Mouse (Mus musculus): ENCODE results near the gene Mdk. TPM values are rescaled to one million over a fixed set of nuclear protein-coding genes. Genes with fewer than 3 reads are reported as not detected.

The Mdk gene
- polyA plus RNA-seq, 1 experiment: 59.2 TPM

GRCm38 (mm10) chr2:91934826-91935525, 2.9 kb upstream of the Mdk start:
- peaks cover 94% of the 10 kb centered on the region for H3K4me1 ChIP-seq
- TF ChIP-seq GATA1 (IDR thresholded peaks at IDR 0.05; ENCODE audit: borderline replicate concordance, low read length) (no peak), FLI1 (IDR thresholded peaks at IDR 0.05; ENCODE audit: low read length) (no peak)
- no peaks in the 10 kb centered on the region for H3K9me3 ChIP-seq
- no peak overlapping the region for H3K4me3 ChIP-seq (replicated peaks)
- H3K27me3 ChIP-seq (replicated peaks): no peaks in the 10 kb centered on the region
- peaks cover 100% of the 10 kb centered on the region for H3K36me3 ChIP-seq (replicated peaks; ENCODE audit: low read length)

- Histone ChIP-seq H3K4me3 (replicated peaks) (peak overlapping the region; percentile 65), H3K36me3 (replicated peaks; ENCODE audit: low read length) (peaks cover 100% of the 10 kb centered on the region), H3K4me1 (peaks cover 86% of the 10 kb centered on the region)
Measured at GRCm38 (mm10) chr2:91934016-91934415, 1.9 kb upstream of the Mdk start.

GRCm38 (mm10) chr2:91933471-91933870, 1.4 kb upstream of the Mdk start:
- TF ChIP-seq FLI1 (IDR thresholded peaks at IDR 0.05; ENCODE audit: low read length) (no peak), GATA1 (IDR thresholded peaks at IDR 0.05; ENCODE audit: borderline replicate concordance, low read length) (no peak)
- no peaks in the 10 kb centered on the region for H3K27me3 ChIP-seq (replicated peaks)
- H3K9me3 ChIP-seq: no peaks in the 10 kb centered on the region
- peaks cover 100% of the 10 kb centered on the region for H3K36me3 ChIP-seq (replicated peaks; ENCODE audit: low read length)
- H3K4me1 ChIP-seq: peaks cover 86% of the 10 kb centered on the region
- H3K4me3 ChIP-seq (replicated peaks): no peak overlapping the region

More at GRCm38 (mm10) chr2:91934016-91934415, 1.9 kb upstream of the Mdk start:
- no peaks in the 10 kb centered on the region for H3K9me3 ChIP-seq
- no peaks in the 10 kb centered on the region for H3K27me3 ChIP-seq (replicated peaks)
- TF ChIP-seq GATA1 (IDR thresholded peaks at IDR 0.05; ENCODE audit: borderline replicate concordance, low read length) (no peak), FLI1 (IDR thresholded peaks at IDR 0.05; ENCODE audit: low read length) (no peak)

- H3K4me1 ChIP-seq: peaks cover 86% of the 10 kb centered on the region
- H3K9me3 ChIP-seq: no peaks in the 10 kb centered on the region
- TF ChIP-seq GATA1 (IDR thresholded peaks at IDR 0.05; ENCODE audit: borderline replicate concordance, low read length) (no peak), FLI1 (IDR thresholded peaks at IDR 0.05; ENCODE audit: low read length) (no peak)
- no peak overlapping the region for H3K4me3 ChIP-seq (replicated peaks)
- no peaks in the 10 kb centered on the region for H3K27me3 ChIP-seq (replicated peaks)
- peaks cover 97% of the 10 kb centered on the region for H3K36me3 ChIP-seq (replicated peaks; ENCODE audit: low read length)
Measured at GRCm38 (mm10) chr2:91932737-91933350, 747 bp upstream of the Mdk start.

DNA sequence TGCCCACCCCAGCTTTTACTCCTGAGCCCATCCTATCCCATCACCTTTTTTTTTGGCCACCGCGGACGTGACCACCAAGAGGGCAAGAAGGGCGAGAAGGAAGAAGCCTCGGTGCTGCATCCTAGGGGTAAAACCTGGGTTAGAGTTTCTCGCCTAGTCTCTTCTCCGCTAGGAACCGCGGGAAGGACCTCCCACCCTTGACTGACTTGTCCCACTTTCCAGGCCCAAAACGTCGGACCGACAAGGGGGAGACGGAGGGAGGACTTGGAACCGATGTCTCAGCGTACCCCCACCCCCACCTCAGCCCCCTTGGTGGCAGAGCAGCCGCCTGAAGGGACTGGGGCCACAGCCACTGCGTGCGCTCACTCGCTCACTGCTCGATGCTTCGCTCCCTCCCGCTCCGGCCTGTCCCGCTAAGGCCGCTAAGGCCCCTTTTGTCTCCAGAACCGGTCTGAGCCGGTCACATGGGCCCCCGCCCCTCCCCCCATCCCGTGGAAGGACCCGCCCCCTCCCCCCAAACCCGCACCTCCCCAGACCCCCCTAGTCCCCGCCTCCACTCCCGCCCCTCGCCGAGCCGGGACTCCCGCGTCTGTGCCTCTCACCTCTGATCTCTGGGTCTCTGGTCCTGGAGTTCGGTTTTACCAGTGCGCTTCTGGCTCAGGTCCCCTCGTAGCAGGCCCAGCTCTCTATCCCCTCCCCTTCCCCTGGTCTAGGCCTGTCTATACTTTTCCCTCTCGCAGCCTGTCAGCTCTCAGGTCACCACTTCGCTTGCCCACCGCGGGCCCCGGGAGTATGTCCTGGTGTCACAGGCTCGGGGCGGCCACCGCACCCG, 553 bp downstream of the Mdk start:
- peaks cover 86% of the 10 kb centered on the region for H3K4me1 ChIP-seq
- no peak for TF ChIP-seq GATA1 (IDR thresholded peaks at IDR 0.05; ENCODE audit: borderline replicate concordance, low read length)
- TF ChIP-seq FLI1 (IDR thresholded peaks at IDR 0.05; ENCODE audit: low read length): no peak
- peaks cover 84% of the 10 kb centered on the region for H3K36me3 ChIP-seq (replicated peaks; ENCODE audit: low read length)
- no peak overlapping the region for H3K4me3 ChIP-seq (replicated peaks)
- peaks cover 2% of the 10 kb centered on the region for H3K27me3 ChIP-seq (replicated peaks)
- no peaks in the 10 kb centered on the region for H3K9me3 ChIP-seq

DNA sequence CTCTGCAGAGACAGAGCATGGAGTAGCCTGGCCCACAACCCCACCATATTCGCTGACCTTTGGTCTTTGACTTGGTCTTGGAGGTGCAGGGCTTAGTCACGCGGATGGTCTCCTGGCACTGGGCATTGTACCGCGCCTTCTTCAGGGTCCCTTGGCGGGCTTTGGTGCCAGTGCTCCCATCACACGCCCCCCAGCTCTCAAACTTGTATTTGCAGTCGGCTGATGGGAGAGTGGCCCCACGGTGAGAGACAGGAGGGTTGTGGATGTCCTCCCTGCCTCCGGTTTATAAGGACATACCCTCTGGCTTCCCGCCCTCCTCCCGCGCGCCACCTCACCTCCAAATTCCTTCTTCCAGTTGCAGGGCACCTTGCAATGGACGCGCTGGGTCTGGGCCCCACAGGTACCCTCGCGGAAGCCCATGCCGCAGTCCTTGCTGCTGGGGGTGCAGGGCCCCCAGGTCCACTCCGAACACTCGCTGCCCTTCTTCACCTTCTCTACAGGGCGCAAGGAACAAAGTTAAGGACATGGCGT, 1.3 kb downstream of the Mdk start:
- Histone ChIP-seq H3K4me1 (peaks cover 85% of the 10 kb centered on the region), H3K36me3 (replicated peaks; ENCODE audit: low read length) (peaks cover 77% of the 10 kb centered on the region), H3K27me3 (replicated peaks) (peaks cover 6% of the 10 kb centered on the region), H3K9me3 (no peaks in the 10 kb centered on the region), H3K4me3 (replicated peaks) (no peak overlapping the region)
- TF ChIP-seq FLI1 (IDR thresholded peaks at IDR 0.05; ENCODE audit: low read length) (no peak), GATA1 (IDR thresholded peaks at IDR 0.05; ENCODE audit: borderline replicate concordance, low read length) (no peak)

GRCm38 (mm10) chr2:91929936-91930335, 2.2 kb downstream of the Mdk start:
- peaks cover 68% of the 10 kb centered on the region for H3K36me3 ChIP-seq (replicated peaks; ENCODE audit: low read length)
- H3K4me1 ChIP-seq: peaks cover 83% of the 10 kb centered on the region
- no peaks in the 10 kb centered on the region for H3K9me3 ChIP-seq
- H3K4me3 ChIP-seq (replicated peaks): no peak overlapping the region
- no peak for TF ChIP-seq FLI1 (IDR thresholded peaks at IDR 0.05; ENCODE audit: low read length)
- peaks cover 15% of the 10 kb centered on the region for H3K27me3 ChIP-seq (replicated peaks)

DNA sequence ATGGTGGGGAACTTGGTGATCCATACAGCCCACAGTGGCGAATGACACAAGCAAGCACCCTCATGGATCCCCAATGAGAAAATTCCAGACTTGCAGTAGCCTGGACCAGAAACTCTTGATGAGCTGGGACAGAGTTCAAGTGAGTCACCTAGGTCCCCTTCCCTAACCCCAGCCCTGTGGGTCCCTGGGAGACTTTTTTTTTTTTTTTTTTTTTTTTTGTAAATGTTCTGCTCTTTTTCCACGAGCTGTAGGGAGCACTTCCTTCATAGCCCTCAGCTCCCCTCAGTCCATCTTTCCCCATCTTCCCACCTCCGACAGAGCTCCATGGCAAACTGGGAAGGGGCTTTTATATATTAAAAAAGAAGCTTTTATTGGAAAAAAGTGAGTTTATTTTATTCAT, 2.6 kb downstream of the Mdk start:
- Histone ChIP-seq H3K4me1 (peaks cover 82% of the 10 kb centered on the region), H3K4me3 (replicated peaks) (no peak overlapping the region), H3K9me3 (no peaks in the 10 kb centered on the region), H3K36me3 (replicated peaks; ENCODE audit: low read length) (peaks cover 64% of the 10 kb centered on the region), H3K27me3 (replicated peaks) (peaks cover 20% of the 10 kb centered on the region)
- TF ChIP-seq FLI1 (IDR thresholded peaks at IDR 0.05; ENCODE audit: low read length) (no peak), GATA1 (IDR thresholded peaks at IDR 0.05; ENCODE audit: borderline replicate concordance, low read length) (no peak)

DNA sequence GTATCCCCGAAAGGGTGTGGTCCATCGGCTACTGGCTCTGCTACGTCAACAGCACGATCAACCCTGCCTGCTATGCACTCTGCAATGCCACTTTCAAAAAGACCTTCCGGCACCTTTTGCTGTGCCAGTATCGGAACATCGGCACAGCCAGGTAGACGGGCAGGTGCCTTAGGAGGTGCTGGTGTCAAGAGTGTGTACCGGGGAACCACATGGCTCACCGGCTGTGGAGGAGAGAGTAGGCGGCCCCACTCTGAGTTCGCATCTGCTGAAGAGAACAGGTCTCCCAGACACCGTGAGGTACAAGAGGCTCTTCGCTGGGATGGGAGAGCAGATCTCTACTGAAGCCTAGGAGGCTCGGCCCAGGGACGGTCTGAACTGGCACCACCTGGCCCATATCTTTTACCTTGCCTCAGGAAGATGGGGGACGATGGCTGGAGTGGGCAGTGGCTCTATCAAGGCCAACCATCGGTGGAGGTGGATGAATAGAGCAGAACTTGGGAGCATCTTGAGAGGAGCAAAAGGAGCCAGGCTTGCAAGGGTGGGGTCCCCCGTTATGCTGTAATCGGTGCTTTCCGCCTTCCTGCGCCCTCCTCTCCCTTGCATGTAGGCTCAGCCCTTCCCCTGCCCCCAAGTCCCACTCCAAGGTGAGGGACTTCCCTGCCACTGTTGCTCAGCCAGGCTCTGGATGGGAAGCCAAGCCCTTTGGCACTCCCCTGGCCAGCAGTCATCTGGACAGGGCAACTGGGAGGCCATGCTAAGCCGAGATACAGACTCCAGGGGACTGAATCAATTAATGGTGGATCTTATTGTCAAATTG, 3.4 kb downstream of the Mdk start:
- Histone ChIP-seq H3K9me3 (no peaks in the 10 kb centered on the region), H3K4me3 (replicated peaks) (peak overlapping the region; percentile 84), H3K27me3 (replicated peaks) (peaks cover 25% of the 10 kb centered on the region), H3K4me1 (peaks cover 81% of the 10 kb centered on the region), H3K36me3 (replicated peaks; ENCODE audit: low read length) (peaks cover 56% of the 10 kb centered on the region)
- TF ChIP-seq GATA1 (IDR thresholded peaks at IDR 0.05; ENCODE audit: borderline replicate concordance, low read length) (no peak), FLI1 (IDR thresholded peaks at IDR 0.05; ENCODE audit: low read length) (no peak)
